Mouse (Mus musculus) thymus, adult 2 months (tissue): Measurements from ENCODE around the gene Olfr1112.

Source experiments
- CTCF ChIP-seq: fragments of 200-500 bp; IDR thresholded peaks from 2 replicates; pipeline ENCODE4 v1.5.1; 2012; ENCODE audit warnings: mild to moderate bottlenecking, control low read depth, low read length, moderate library complexity, borderline replicate concordance; ENCODE audit not compliant: control insufficient read depth, poor library complexity, insufficient read depth; ENCODE audit errors: extremely low read depth
- POLR2A ChIP-seq: fragments of 200-500 bp; IDR thresholded peaks from 2 replicates; pipeline ENCODE4 v1.6.1; 2012; ENCODE audit warnings: mild to moderate bottlenecking, low read length, control low read depth, moderate library complexity; ENCODE audit not compliant: control insufficient read depth, poor library complexity, insufficient read depth; ENCODE audit errors: extremely low read depth

DNA sequence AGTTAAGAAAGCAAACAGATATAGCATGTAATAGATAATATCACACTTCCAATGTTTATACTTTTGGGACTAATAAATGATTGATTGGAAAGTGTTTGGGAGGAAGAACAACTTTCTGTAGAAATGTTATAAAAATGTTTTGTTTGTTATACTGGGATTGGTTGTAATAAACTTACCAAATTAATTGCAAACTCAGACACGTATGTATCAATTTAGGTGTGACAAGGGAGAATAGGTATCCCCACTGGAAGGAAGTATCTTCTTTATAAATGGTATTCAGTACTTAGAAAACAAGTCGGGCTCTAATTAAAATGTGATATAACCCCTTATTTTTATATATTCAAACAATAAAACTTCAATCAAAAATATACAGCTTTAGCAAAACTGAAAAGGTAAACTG, 21.1 kb downstream of the Olfr1112 start, which contains the start of gene Olfr1113:
- no peak for TF ChIP-seq POLR2A
- TF ChIP-seq CTCF: no peak
